Mouse (Mus musculus) G1E (cell line): ENCODE data around the gene Rab5if. TPM values are rescaled to one million over a fixed set of nuclear protein-coding genes. Genes with fewer than 3 reads are reported as not detected.
"Not testable (repeated sequence)": the region's sequence is repeated elsewhere in the genome, so short reads cannot be mapped to it uniquely, and the experiment has no call there.

ENCODE experiments used
- ATAC-seq: 2 replicates; pipeline ENCODE4 v1.8.0; 2016; ENCODE audit warnings: mild to moderate bottlenecking; ENCODE audit not compliant: insufficient number of reproducible peaks, poor library complexity, low FRiP score, severe bottlenecking; ENCODE audit errors: extremely low read depth
- DNase-seq: peaks from one replicate; pipeline ENCODE4 v3.0.0; 2012; ENCODE audit warnings: low spot score
- H3K27me3 ChIP-seq: 2 replicates; pipeline ENCODE4 v1.6.1; 2012; ENCODE audit warnings: mild to moderate bottlenecking, low read length, inconsistent platforms; ENCODE audit not compliant: insufficient read depth
- H3K36me3 ChIP-seq: replicated peaks from 2 replicates; pipeline ENCODE3; 2012; ENCODE audit warnings: mild to moderate bottlenecking, inconsistent platforms
- H3K4me1 ChIP-seq: 2 replicates; pipeline ENCODE4 v1.6.1; 2012; ENCODE audit warnings: low read depth, low read length, inconsistent platforms, mixed read lengths; ENCODE audit not compliant: insufficient read depth
- H3K4me3 ChIP-seq: 2 replicates; pipeline ENCODE4 v1.5.1; 2012; ENCODE audit warnings: low read depth, mild to moderate bottlenecking, inconsistent platforms, low read length, moderate library complexity, mixed read lengths
- H3K9me3 ChIP-seq: replicated peaks from 2 replicates; pipeline ENCODE4 v1.6.1; 2012; ENCODE audit warnings: inconsistent platforms
- CTCF ChIP-seq: IDR thresholded peaks from 2 replicates; pipeline ENCODE4 v1.5.1; 2012; ENCODE audit warnings: low read depth, low read length, inconsistent platforms, mixed read lengths
- GATA1 ChIP-seq: IDR thresholded peaks from 2 replicates; pipeline ENCODE4 v1.6.1; 2012; ENCODE audit warnings: borderline replicate concordance, low read length, inconsistent platforms, mixed read lengths
- GATA2 ChIP-seq: IDR thresholded peaks from 2 replicates; pipeline ENCODE4 v1.6.1; 2012; ENCODE audit warnings: low read depth, low read length, inconsistent platforms, borderline replicate concordance
- POLR2AphosphoS5 ChIP-seq: IDR thresholded peaks from 2 replicates; pipeline ENCODE4 v1.6.1; 2012; ENCODE audit warnings: low read depth, low read length, inconsistent platforms; ENCODE audit not compliant: insufficient replicate concordance
- TAL1 ChIP-seq: conservative IDR thresholded peaks from 2 replicates; pipeline ENCODE4 v1.6.1; 2012; ENCODE audit warnings: low read depth, low read length, inconsistent platforms, mixed read lengths
- polyA plus RNA-seq: library from polyadenylated mRNA; stranded (reverse); fragments of >175 nt; gene quantifications from 2 replicates; pipeline ENCODE4 v1.2.3, GENCODE M21; 2012
- total RNA-seq, 2 experiments: library from RNA; stranded (forward) in 1 of 2; stranded (reverse) in 1 of 2; fragments of 200-1000 nt in 1 of 2; fragments of >200 nt in 1 of 2; fragmentation: Nextera tagmentation in 1 of 2; gene quantifications; 2 replicates each; pipeline ENCODE4 v1.2.3; 2014 to 2017

The Rab5if gene
- total and polyA plus RNA-seq, 3 experiments, result 97.3 to 210 (median 103) TPM

GRCm38 (mm10) chr2:156884396-156885211 lies 21.7 kb downstream of the Rab5if start:
- no peak for DNase-seq
- ATAC-seq, result no peak
- peaks cover 2% of the 10 kb centered on the region; the same call in 1 of the 2 replicates for H3K27me3 ChIP-seq
- no peaks in the 10 kb centered on the region for H3K36me3 ChIP-seq
- H3K4me1 ChIP-seq, result peaks cover 74% of the 10 kb centered on the region
- no peaks in the 10 kb centered on the region for H3K9me3 ChIP-seq
- H3K4me3 ChIP-seq, result no peak overlapping the region; the same call in 1 of the 2 replicates
- TF ChIP-seq CTCF (no peak), POLR2AphosphoS5 (no peak), GATA2 (no peak), GATA1 (no peak), TAL1 (no peak)

DNA sequence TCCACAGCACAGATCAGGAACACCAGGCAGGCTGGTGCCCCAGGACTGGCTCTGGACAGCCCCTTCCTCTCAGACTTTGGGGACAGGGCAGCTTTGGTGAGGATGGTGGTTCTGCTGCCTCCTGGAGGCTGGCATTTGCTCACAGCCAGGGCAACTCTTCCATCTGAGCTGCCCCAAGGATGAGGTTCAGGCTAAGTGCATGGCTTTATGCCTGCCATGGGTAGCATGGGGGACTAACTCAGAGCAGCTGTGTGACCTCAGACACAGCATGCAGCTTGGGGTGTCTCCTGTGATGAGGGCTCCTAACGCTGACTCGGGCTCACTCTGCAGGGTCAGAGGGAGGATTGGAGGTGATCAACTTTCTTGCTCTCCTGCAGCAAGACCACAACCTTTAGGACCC lies 22.7 kb downstream of the Rab5if start:
- H3K4me3 ChIP-seq, DNase-seq, H3K27me3 ChIP-seq, H3K9me3 ChIP-seq, H3K36me3 ChIP-seq, ATAC-seq: not testable (repeated sequence)
- peaks cover 63% of the 10 kb centered on the region for H3K4me1 ChIP-seq

GRCm38 (mm10) chr2:156886084-156886631 lies 23.2 kb downstream of the Rab5if start:
- no peak for TF ChIP-seq CTCF
- TF ChIP-seq GATA1, result no peak
- no peak for TF ChIP-seq POLR2AphosphoS5
- Histone ChIP-seq H3K4me3 (no peak overlapping the region), H3K27me3 (peaks cover 2% of the 10 kb centered on the region; the same call in 1 of the 2 replicates), H3K9me3 (no peaks in the 10 kb centered on the region), H3K4me1 (peaks cover 64% of the 10 kb centered on the region), H3K36me3 (no peaks in the 10 kb centered on the region)
- DNase-seq (no peak), ATAC-seq (no peak)

- peaks cover 2% of the 10 kb centered on the region; the same call in 1 of the 2 replicates for H3K27me3 ChIP-seq
- peaks cover 56% of the 10 kb centered on the region for H3K4me1 ChIP-seq
- H3K36me3 ChIP-seq, result no peaks in the 10 kb centered on the region
- DNase-seq (no peak), ATAC-seq (no peak)
- H3K9me3 ChIP-seq, result no peaks in the 10 kb centered on the region
- H3K4me3 ChIP-seq, result no peak within 1 kb of the TSS
- TF ChIP-seq GATA2 (no peak), POLR2AphosphoS5 (no peak), TAL1 (no peak), GATA1 (no peak), CTCF (no peak)
These were observed 24.1 kb downstream of the Rab5if start, which contains the start of gene Sla2 for GRCm38 (mm10) chr2:156887017-156887416. Gene Sla2, minus strand, starts transcription at chr2:156887192.

GRCm38 (mm10) chr2:156888490-156888889 lies 25.6 kb downstream of the Rab5if start:
- Histone ChIP-seq H3K27me3 (peaks cover 2% of the 10 kb centered on the region; the same call in 1 of the 2 replicates), H3K4me3 (no peak overlapping the region), H3K9me3 (no peaks in the 10 kb centered on the region), H3K36me3 (no peaks in the 10 kb centered on the region), H3K4me1 (peaks cover 45% of the 10 kb centered on the region)
- TF ChIP-seq TAL1 (no peak), POLR2AphosphoS5 (no peak), GATA2 (no peak), CTCF (no peak), GATA1 (no peak)
- no peak for DNase-seq
- no peak for ATAC-seq

DNA sequence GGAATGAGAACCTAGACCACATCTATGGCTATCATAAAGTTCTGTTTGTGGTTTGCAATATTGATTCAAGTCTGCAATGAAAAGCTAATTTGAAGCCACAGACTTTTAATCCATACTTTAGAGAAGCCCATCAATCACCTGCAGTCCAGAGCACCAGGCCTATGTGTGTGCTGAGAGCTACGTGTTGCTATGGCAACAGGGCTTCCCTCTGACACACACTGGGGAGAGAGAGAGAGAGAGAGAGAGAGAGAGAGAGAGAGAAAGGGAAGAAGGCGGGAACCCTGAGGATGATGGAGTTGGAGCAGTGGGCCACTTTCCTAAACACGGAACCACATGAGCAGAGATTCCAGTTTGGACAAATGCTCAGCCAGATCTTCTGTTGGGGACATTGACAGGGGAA lies 29.3 kb downstream of the Rab5if start:
- Histone ChIP-seq H3K27me3 (peaks cover 2% of the 10 kb centered on the region; the same call in 1 of the 2 replicates), H3K9me3 (no peaks in the 10 kb centered on the region), H3K4me3 (no peak overlapping the region), H3K36me3 (peaks cover 2% of the 10 kb centered on the region), H3K4me1 (peaks cover 31% of the 10 kb centered on the region)
- no peak for ATAC-seq
- no peak for TF ChIP-seq TAL1
- no peak for TF ChIP-seq CTCF
- no peak for TF ChIP-seq GATA2
- no peak for DNase-seq
